Mouse (Mus musculus): ENCODE data around the gene Rundc3a.

The Rundc3a gene

GRCm38 (mm10) chr11:102392441-102393237 is 564 bp upstream of the Rundc3a start:
- DNase-seq (ENCODE audit: low read depth, low spot score) = no peak

- no peak for DNase-seq (ENCODE audit: low read depth, low spot score)
Observed at GRCm38 (mm10) chr11:102393719-102394420, 667 bp downstream of the Rundc3a start.

GRCm38 (mm10) chr11:102394421-102395124 is 1.4 kb downstream of the Rundc3a start:
- DNase-seq (ENCODE audit: low read depth, low spot score) = no peak

GRCm38 (mm10) chr11:102395250-102395649 is 2.0 kb downstream of the Rundc3a start:
- DNase-seq (ENCODE audit: low read depth, low spot score) = no peak

- no peak for DNase-seq (ENCODE audit: low read depth, low spot score)
Observed at GRCm38 (mm10) chr11:102396263-102396662, 3.1 kb downstream of the Rundc3a start.

GRCm38 (mm10) chr11:102396671-102397141 is 3.5 kb downstream of the Rundc3a start:
- DNase-seq (ENCODE audit: low read depth, low spot score) = no peak

- DNase-seq (ENCODE audit: low read depth, low spot score) = no peak
Observed at GRCm38 (mm10) chr11:102398007-102398825, 5.0 kb downstream of the Rundc3a start.

- no peak for DNase-seq (ENCODE audit: low read depth, low spot score)
Observed at GRCm38 (mm10) chr11:102399107-102399506, 5.9 kb downstream of the Rundc3a start.

- DNase-seq (ENCODE audit: low read depth, low spot score) = no peak
Observed at GRCm38 (mm10) chr11:102399610-102400072, 6.4 kb downstream of the Rundc3a start.

- DNase-seq (ENCODE audit: low read depth, low spot score) = no peak
Observed at GRCm38 (mm10) chr11:102400513-102401084, 7.4 kb downstream of the Rundc3a start.

- no peak for DNase-seq (ENCODE audit: low read depth, low spot score)
Observed at GRCm38 (mm10) chr11:102401898-102402500, 8.8 kb downstream of the Rundc3a start.

GRCm38 (mm10) chr11:102403657-102404056 is 10.5 kb downstream of the Rundc3a start:
- DNase-seq (ENCODE audit: low read depth, low spot score) = no peak

GRCm38 (mm10) chr11:102404161-102405010 is 11.2 kb downstream of the Rundc3a start:
- no peak for DNase-seq (ENCODE audit: low read depth, low spot score)

GRCm38 (mm10) chr11:102405544-102406285 is 12.5 kb downstream of the Rundc3a start:
- no peak for DNase-seq (ENCODE audit: low read depth, low spot score)

GRCm38 (mm10) chr11:102406401-102406800 is 13.2 kb downstream of the Rundc3a start:
- no peak for DNase-seq (ENCODE audit: low read depth, low spot score)

GRCm38 (mm10) chr11:102406900-102407833 is 14.0 kb downstream of the Rundc3a start:
- DNase-seq (ENCODE audit: low read depth, low spot score) = peak; percentile 92

GRCm38 (mm10) chr11:102407834-102408215 is 14.6 kb downstream of the Rundc3a start, which contains the start of gene Slc25a39:
Gene Slc25a39, minus strand, starts transcription at chr11:102407946.
- DNase-seq (ENCODE audit: low read depth, low spot score) = no peak
